Mouse (Mus musculus) liver, embryonic 14 days (tissue): ENCODE data around the gene Gm20888. TPM values are rescaled to one million over a fixed set of nuclear protein-coding genes. Genes with fewer than 3 reads are reported as not detected.

ENCODE experiments used
- polyA plus RNA-seq: library from polyadenylated mRNA; depleted of rRNA; stranded (reverse); fragments of >200 nt; gene quantifications from 2 replicates; pipeline ENCODE4 v1.2.3, GENCODE M21; 2012; rRNA removed

Gene Gm20888
- polyA plus RNA-seq, result not detected in 2 replicates

GRCm38 (mm10) chrY:70441582-70441981 is at the start of gene Gm20888:
TSS of gene Gm20888 (plus strand) at chrY:70441882.

Other genes with a start within 250 kb of the Gm20888 start
- not detected in 2 replicates for gene Gm21118, start 168.2 kb upstream of the Gm20888 start, polyA plus RNA-seq
- not detected in 2 replicates for gene Gm29423, start 138.6 kb upstream of the Gm20888 start, polyA plus RNA-seq
- not detected in 2 replicates for gene Gm29644, start 138.5 kb upstream of the Gm20888 start, polyA plus RNA-seq